Mouse (Mus musculus) c-Kit-positive CD71-positive TER-119-negative erythroid progenitor cells, embryonic 14.5 days (primary cell): ENCODE measurements around the gene Nol12.

ENCODE experiments used
- DNase-seq: peaks from one replicate; pipeline ENCODE4 v3.0.0-alpha.2; 2013; ENCODE audit warnings: low read depth

Nol12 gene

DNA sequence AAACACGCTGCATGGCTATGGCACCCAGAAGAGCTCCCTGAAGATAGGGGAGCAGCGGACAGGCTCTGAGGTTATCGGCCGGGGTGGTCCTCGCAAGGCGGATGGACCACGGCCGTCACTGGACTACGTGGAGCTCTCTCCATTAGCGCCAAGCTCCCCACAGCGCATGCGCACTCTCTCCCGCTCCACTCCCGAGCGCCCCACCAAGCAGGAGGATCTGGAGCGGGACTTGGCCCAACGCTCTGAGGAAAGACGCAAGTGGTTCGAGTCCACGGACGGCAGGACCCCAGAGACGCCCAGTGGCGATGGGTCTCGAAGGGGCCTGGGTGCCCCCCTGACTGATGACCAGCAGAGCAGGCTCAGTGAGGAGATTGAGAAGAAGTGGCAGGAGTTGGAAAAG lies 58.2 kb downstream of the Nol12 start:
- DNase-seq, result no peak
